10 mouse cellular contexts compared by ENCODE assay signal in genomic region chr17:85455063-85455462, GRCm38 (mm10).
DNase-seq lines count a peak whose midpoint lies in the region; ATAC-seq and TF ChIP-seq lines count a peak whose summit lies in the region.
"Had no signal": no experiment of that assay in that cellular context is flagged by ENCODE, and none has a peak within 500 bp of the region (broad histone marks: within the 10 kb centered on the region; RNA-seq: fewer than 3 reads in every experiment).

No protein-coding gene starts in this region.

- peaks cover 45% of the 10 kb centered on the region for H3K4me1 ChIP-seq in midbrain, embryonic 10.5 days
- H3K4me1 ChIP-seq in midbrain, postnatal 0 days (ENCODE audit: insufficient read depth, low read length): no peaks in the 10 kb centered on the region
- 0 out of 2 replicates have a peak, but pooled peaks cover 3% of the 10 kb centered on the region for H3K4me1 ChIP-seq in forebrain, postnatal 0 days (ENCODE audit: insufficient read depth)
- H3K4me1 ChIP-seq in stomach, embryonic 16.5 days (ENCODE audit: control insufficient read depth, insufficient read depth, low read length): 0 out of 2 replicates have a peak, but pooled peaks cover 3% of the 10 kb centered on the region

- H3K4me2 ChIP-seq in midbrain, postnatal 0 days (ENCODE audit: low read depth, low read length, poor library complexity, severe bottlenecking): no peak overlapping the region; the same call in 1 of the 2 replicates
- peak overlapping the region; percentile 33 for H3K4me2 ChIP-seq in forebrain, postnatal 0 days (ENCODE audit: low read depth)
- H3K4me2 ChIP-seq in stomach, embryonic 16.5 days (ENCODE audit: low read depth, low read length): peak overlapping the region; percentile 22; the same call in 1 of the 2 replicates

- ATAC-seq in midbrain, postnatal 0 days (ENCODE audit: low FRiP score): no peak
- peak; percentile 76; the same call in 1 of the 2 replicates for ATAC-seq in forebrain, postnatal 0 days
- no peak for ATAC-seq in stomach, embryonic 16.5 days (ENCODE audit: insufficient read depth, low FRiP score)

- no peak for TF ChIP-seq CTCF in midbrain, postnatal 0 days (IDR thresholded peaks at IDR 0.05)
- no peak for TF ChIP-seq CTCF in forebrain, postnatal 0 days (IDR thresholded peaks at IDR 0.05; ENCODE audit: low read depth)

- H3K4me3 ChIP-seq in midbrain, embryonic 10.5 days: peak overlapping the region; percentile 44
- no peak overlapping the region for H3K4me3 ChIP-seq in midbrain, postnatal 0 days (ENCODE audit: low read depth, low read length)
- 0 out of 2 replicates have a peak overlapping the region, but pooled peaks have one; percentile 9 for H3K4me3 ChIP-seq in forebrain, postnatal 0 days (ENCODE audit: low read depth, low read length)
- 0 out of 2 replicates have a peak overlapping the region, but pooled peaks have one; percentile 8 for H3K4me3 ChIP-seq in stomach, embryonic 16.5 days (replicated peaks; ENCODE audit: low read length)
- H3K4me3 ChIP-seq: erythroblast, embryonic 14.5 days had no signal

- H3K9me3 ChIP-seq in midbrain, embryonic 10.5 days (replicated peaks): no peaks in the 10 kb centered on the region
- H3K9me3 ChIP-seq in midbrain, postnatal 0 days (ENCODE audit: low read length): no peaks in the 10 kb centered on the region
- no peaks in the 10 kb centered on the region for H3K9me3 ChIP-seq in forebrain, postnatal 0 days (ENCODE audit: low read length)
- H3K9me3 ChIP-seq in stomach, embryonic 16.5 days (replicated peaks; ENCODE audit: control insufficient read depth, low read length): no peaks in the 10 kb centered on the region

- no peak overlapping the region for H3K9ac ChIP-seq in midbrain, postnatal 0 days (replicated peaks; ENCODE audit: low read length, poor library complexity, severe bottlenecking)
- H3K9ac ChIP-seq in forebrain, postnatal 0 days: no peak overlapping the region
- H3K9ac ChIP-seq in stomach, embryonic 16.5 days (ENCODE audit: low read length): no peak overlapping the region

- WGBS in midbrain, embryonic 10.5 days: 3% methylated on average over 16 of the region's 16 CpGs
- WGBS in midbrain, postnatal 0 days: 7% methylated on average over 16 of the region's 16 CpGs
- 4% methylated on average over 16 of the region's 16 CpGs for WGBS in forebrain, postnatal 0 days
- WGBS in stomach, embryonic 16.5 days: 6% methylated on average over 16 of the region's 16 CpGs

- peaks cover 100% of the 10 kb centered on the region for H3K27me3 ChIP-seq in midbrain, embryonic 10.5 days (ENCODE audit: low read depth, poor library complexity, severe bottlenecking)
- peaks cover 73% of the 10 kb centered on the region for H3K27me3 ChIP-seq in midbrain, postnatal 0 days (ENCODE audit: insufficient read depth, low read length)
- peaks cover 47% of the 10 kb centered on the region for H3K27me3 ChIP-seq in forebrain, postnatal 0 days (ENCODE audit: insufficient read depth, low read length)
- peaks cover 69% of the 10 kb centered on the region for H3K27me3 ChIP-seq in stomach, embryonic 16.5 days (ENCODE audit: control insufficient read depth, insufficient read depth, low read length)

- no peak overlapping the region for H3K27ac ChIP-seq in midbrain, embryonic 10.5 days (replicated peaks)
- H3K27ac ChIP-seq in midbrain, postnatal 0 days (ENCODE audit: low read depth, low read length): no peak overlapping the region
- H3K27ac ChIP-seq in forebrain, postnatal 0 days (ENCODE audit: low read depth, low read length): no peak overlapping the region
- no peak overlapping the region for H3K27ac ChIP-seq in stomach, embryonic 16.5 days (ENCODE audit: low read length)
- H3K27ac ChIP-seq: macrophage had no signal

- no peaks in the 10 kb centered on the region for H3K36me3 ChIP-seq in midbrain, embryonic 10.5 days
- H3K36me3 ChIP-seq in midbrain, postnatal 0 days (ENCODE audit: insufficient read depth, low read length): no peaks in the 10 kb centered on the region
- H3K36me3 ChIP-seq in forebrain, postnatal 0 days (ENCODE audit: insufficient read depth): no peaks in the 10 kb centered on the region
- H3K36me3 ChIP-seq in stomach, embryonic 16.5 days (ENCODE audit: control insufficient read depth, insufficient read depth, low read length): no peaks in the 10 kb centered on the region

- DNase-seq in midbrain, embryonic 10.5 days (ENCODE audit: low spot score): no peak
- no peak for DNase-seq in midbrain, postnatal 0 days (ENCODE audit: low spot score)
- DNase-seq in forebrain, postnatal 0 days: no peak
- DNase-seq in kidney, postnatal 14 days: peak; percentile 7
- no peak for DNase-seq in right cerebral cortex, postnatal 14 days
- no peak for DNase-seq in spleen, postnatal 36 days (ENCODE audit: low spot score in 2 of 2)
- no peak for DNase-seq in ovary, postnatal 36 days (ENCODE audit: low spot score)
